Mouse (Mus musculus): ENCODE data around the gene Serpina3i. TPM values are rescaled to one million over a fixed set of nuclear protein-coding genes. Genes with fewer than 3 reads are reported as not detected.

The Serpina3i gene
- total RNA-seq, 4 experiments from 2014 or later = 0.35 to 0.53 TPM; not detected in 2

DNA sequence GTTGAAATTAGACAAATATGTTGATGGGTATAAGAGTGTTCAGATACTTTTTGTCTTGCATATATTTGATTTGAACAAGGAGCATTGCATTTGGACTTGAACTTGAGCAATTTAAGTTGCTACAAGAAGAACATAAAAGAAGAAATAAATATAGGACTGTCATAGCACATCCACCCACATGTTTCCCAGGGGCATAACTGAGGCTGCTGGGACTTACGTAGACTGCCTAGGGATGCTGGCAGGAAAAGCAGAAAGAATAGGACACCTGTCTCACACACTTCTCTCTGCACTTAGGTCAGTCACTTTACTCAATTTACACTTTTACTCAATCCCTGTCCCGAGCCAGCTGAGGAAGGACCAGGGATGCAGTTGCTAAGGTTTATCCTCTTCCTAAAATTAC lies 31.0 kb downstream of the Serpina3i start:
- no peak for DNase-seq (ENCODE audit: low spot score in 2 of 2)

DNA sequence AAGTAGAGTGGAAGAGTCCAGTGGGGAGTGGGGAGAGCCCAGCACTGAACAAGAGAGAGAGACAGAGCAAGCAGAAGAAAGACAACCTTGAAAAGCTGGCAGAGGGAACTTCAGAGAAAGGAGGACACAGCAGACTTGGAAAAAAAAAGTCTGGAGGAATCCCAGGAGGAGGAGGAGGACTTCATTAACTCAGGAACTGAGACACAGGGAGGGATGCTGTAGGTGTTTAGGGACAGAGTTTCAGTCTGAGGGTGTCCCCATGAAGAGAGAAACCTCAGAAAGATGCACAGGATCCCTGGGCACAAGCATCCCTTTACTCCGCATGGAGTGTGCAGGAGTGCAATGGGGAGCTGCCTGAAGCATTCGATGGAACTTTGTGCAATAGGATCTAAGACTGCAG lies 35.1 kb downstream of the Serpina3i start:
- DNase-seq (ENCODE audit: low spot score in 2 of 2) = no peak

DNA sequence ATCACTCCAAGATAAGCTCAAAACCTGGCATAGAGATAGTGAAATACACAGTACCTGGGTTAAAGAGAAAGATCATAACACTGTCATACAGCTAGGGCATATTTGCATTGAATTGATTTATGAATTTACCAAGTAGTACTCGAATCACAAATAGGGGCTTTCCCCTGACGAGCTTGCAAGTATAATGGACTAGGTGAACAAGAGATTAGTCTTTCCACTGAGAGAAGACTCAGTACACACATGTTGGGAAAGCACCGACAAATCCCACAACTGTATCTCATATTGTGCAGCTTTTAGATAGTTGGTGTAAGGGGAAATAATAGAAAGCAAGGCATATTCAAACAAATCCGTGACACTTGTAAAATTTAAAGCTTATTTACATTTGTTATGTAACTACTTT lies 43.1 kb downstream of the Serpina3i start:
- DNase-seq (ENCODE audit: low spot score in 2 of 2) = no peak

DNA sequence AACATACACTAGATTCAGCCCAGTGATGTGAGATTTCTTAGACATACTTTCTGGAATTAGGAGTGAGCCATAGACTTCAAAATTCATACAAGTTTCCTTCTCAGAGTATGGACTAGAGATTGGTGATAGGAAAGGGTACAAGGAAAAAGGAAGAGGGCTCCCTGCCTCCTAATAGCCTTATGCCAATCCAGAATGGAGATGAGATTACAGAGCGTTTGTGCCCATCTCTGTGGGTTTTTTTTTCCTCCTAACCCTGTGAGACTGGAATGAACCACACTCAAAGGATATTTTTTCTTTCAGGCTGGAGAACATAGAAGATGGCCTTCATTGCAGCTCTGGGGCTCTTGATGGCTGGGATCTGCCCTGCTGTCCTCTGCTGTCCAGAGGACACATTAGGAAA lies 51.3 kb downstream of the Serpina3i start, which contains the start of gene Serpina3j:
Gene Serpina3j (plus strand): TSS at position 301 of the 400 bp plus-strand sequence.
- DNase-seq (ENCODE audit: low spot score in 2 of 2) = no peak

Other genes with a start within 250 kb of the Serpina3i start
- 10 to 100 TPM; 14.6 to 17.7 (median 15.5) TPM for gene Serpina9, start 249.4 kb upstream of the Serpina3i start, total RNA-seq (2022)
- gene Serpina12, start 218.7 kb upstream of the Serpina3i start, total RNA-seq (2022) = not detected
- gene Serpina5, start 162.0 kb upstream of the Serpina3i start, total RNA-seq (2022) = not detected
- not detected for gene Serpina3a, start 150.4 kb upstream of the Serpina3i start, total RNA-seq (2022)
- not detected for gene Serpina3b, start 135.1 kb upstream of the Serpina3i start, total RNA-seq (2022)
- not detected for gene Serpina3c, start 109.3 kb upstream of the Serpina3i start, total RNA-seq (2022)
- gene Serpina3f, start 48.6 kb upstream of the Serpina3i start, total RNA-seq (2022) = not detected
- gene Serpina3g, start 26.9 kb upstream of the Serpina3i start, total RNA-seq (2022) = under 1 TPM in 3 of 4 experiments, not detected in 1; 0.43 to 0.72 (median 0.63) TPM
- gene Serpina3j, start 51.4 kb downstream of the Serpina3i start, total RNA-seq (2022) = not detected
- gene Serpina3k, start 75.4 kb downstream of the Serpina3i start, total RNA-seq (2022) = not detected
- gene Serpina3m, start 75.4 kb downstream of the Serpina3i start, total RNA-seq (2022) = under 1 TPM in 3 of 4 experiments, not detected in 1; 0.32 to 1.00 (median 0.42) TPM
- 10 to 100 TPM; 13.8 to 90.9 (median 32.5) TPM for gene Serpina3n, start 143.6 kb downstream of the Serpina3i start, total RNA-seq (2022)
- not detected for gene Gsc, start 210.2 kb downstream of the Serpina3i start, total RNA-seq (2022)